Mouse (Mus musculus): Measurements from ENCODE around the gene Olfr657. TPM values are rescaled to one million over a fixed set of nuclear protein-coding genes. Genes with fewer than 3 reads are reported as not detected.

Gene Olfr657
- polyA plus RNA-seq (2015; fragmentation: Nextera tagmentation; extraction: Ambion mirVana): not detected in 2 replicates

DNA sequence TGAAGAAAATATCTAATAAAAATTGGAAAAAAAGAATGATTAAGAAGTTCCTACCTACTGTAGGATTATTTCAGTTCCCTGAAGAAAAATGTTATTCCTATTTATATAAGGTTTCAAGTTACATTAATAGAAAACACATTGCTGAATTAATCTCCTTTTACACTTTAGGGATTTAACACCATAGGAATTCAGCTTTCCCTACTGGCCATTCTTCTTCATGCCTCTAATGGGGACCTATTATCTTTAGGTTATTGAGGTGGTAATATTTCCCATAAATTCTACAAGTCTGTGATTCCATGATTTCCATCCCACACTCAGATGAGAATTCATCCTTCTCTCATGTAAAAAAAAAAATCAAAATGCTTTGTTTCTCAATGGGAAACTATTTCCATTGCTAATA lies at the start of gene Olfr657:
TSS of gene Olfr657 (plus strand) at position 301 of the 400 bp plus-strand sequence.
- Histone ChIP-seq H3K9me3 (ENCODE audit: low read length) (no peaks in the 10 kb centered on the region), H3K4me1 (ENCODE audit: insufficient read depth, low read length) (no peaks in the 10 kb centered on the region), H3K9ac (replicated peaks; ENCODE audit: low read length) (no peak within 1 kb of the TSS), H3K27me3 (ENCODE audit: insufficient read depth, low read length) (no peaks in the 10 kb centered on the region), H3K27ac (ENCODE audit: low read length) (no peak within 1 kb of the TSS), H3K4me2 (replicated peaks; ENCODE audit: low read depth, low read length) (no peak within 1 kb of the TSS), H3K36me3 (ENCODE audit: insufficient read depth, low read length) (no peaks in the 10 kb centered on the region), H3K4me3 (ENCODE audit: low read length) (no peak within 1 kb of the TSS)
- no peak for ATAC-seq (ENCODE audit: low FRiP score, low TSS enrichment)

DNA sequence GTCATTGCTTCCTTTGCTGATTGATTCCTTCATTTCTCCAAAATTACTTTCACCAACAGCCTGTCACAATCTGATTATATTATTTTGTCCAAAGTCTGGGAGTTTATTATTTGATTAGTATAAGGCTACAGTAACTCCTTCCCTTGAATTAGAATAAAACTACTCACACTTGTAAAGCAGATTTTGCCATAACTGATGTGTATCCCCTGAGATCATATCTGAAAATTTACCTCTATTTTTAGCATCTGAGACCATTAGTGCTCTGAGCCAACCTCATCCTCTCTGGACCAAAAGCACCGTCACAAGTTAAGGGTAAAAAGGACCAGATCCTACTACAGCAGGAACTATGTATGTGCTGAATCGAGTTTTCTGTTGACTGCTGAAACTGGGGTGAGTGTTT lies 47.6 kb upstream of the Olfr657 start, which contains the start of gene Olfr653:
TSS of gene Olfr653 (plus strand) at position 301 of the 400 bp plus-strand sequence.
- WGBS: 68% methylated on average over 2 of the region's 2 CpGs
- Histone ChIP-seq H3K4me3 (ENCODE audit: low read length) (no peak within 1 kb of the TSS), H3K4me2 (replicated peaks; ENCODE audit: low read depth, low read length) (no peak within 1 kb of the TSS), H3K9ac (replicated peaks; ENCODE audit: low read length) (no peak within 1 kb of the TSS), H3K27ac (ENCODE audit: low read length) (no peak within 1 kb of the TSS), H3K27me3 (ENCODE audit: insufficient read depth, low read length) (no peaks in the 10 kb centered on the region), H3K36me3 (ENCODE audit: insufficient read depth, low read length) (no peaks in the 10 kb centered on the region), H3K9me3 (ENCODE audit: low read length) (no peaks in the 10 kb centered on the region), H3K4me1 (ENCODE audit: insufficient read depth, low read length) (no peaks in the 10 kb centered on the region)
- no peak for ATAC-seq (ENCODE audit: low FRiP score, low TSS enrichment)

DNA sequence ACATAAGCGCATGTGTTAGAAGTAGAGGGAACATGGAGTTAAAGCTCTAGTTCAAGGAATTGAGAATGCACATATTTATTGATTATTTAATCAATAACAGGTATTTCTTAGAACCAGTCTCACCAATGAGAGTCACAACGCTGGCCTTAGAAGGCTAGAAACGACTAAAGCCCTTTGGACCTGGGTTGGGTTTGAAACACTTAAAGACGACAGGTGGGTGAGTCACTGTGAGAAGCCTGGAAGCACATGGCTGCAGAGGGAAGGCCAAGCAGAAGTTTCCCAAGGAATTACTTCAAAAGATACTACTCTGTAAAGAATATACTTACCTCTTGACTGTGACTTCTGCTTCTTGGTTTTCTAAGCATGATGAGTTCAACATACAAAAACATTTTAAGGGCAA lies 43.7 kb upstream of the Olfr657 start:
- Histone ChIP-seq H3K36me3 (ENCODE audit: insufficient read depth, low read length) (no peaks in the 10 kb centered on the region), H3K9ac (replicated peaks; ENCODE audit: low read length) (no peak overlapping the region)
- no peak for ATAC-seq (ENCODE audit: low FRiP score, low TSS enrichment)

DNA sequence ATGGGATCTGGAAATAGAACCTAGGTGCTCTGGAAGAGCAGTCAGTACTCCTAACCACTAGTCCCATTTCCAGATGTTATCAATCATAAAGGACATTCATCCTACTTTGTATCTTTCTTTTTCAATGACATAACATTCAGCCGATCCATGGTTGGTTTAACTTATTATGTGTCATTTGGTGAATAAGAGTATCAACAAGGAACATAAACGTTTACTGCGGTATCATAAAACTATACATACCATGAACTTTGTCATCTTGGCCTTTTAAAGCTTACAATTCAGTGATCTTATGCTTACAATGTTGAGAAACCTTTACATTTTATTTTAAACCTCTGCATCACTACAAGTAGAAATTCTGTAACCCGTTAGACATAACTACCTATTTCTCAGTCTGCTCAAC lies 43.2 kb upstream of the Olfr657 start:
- Histone ChIP-seq H3K4me2 (replicated peaks; ENCODE audit: low read depth, low read length) (no peak overlapping the region), H3K27me3 (ENCODE audit: insufficient read depth, low read length) (no peaks in the 10 kb centered on the region), H3K27ac (ENCODE audit: low read length) (no peak overlapping the region), H3K4me1 (ENCODE audit: insufficient read depth, low read length) (no peaks in the 10 kb centered on the region), H3K9me3 (ENCODE audit: low read length) (no peaks in the 10 kb centered on the region), H3K36me3 (ENCODE audit: insufficient read depth, low read length) (no peaks in the 10 kb centered on the region), H3K4me3 (ENCODE audit: low read length) (no peak overlapping the region), H3K9ac (replicated peaks; ENCODE audit: low read length) (no peak overlapping the region)
- 83% methylated on average over 4 of the region's 4 CpGs for WGBS
- ATAC-seq (ENCODE audit: low FRiP score, low TSS enrichment): no peak

More for the DNA sequence above, 43.7 kb upstream of the Olfr657 start:
- Histone ChIP-seq H3K27me3 (ENCODE audit: insufficient read depth, low read length) (no peaks in the 10 kb centered on the region), H3K4me1 (ENCODE audit: insufficient read depth, low read length) (no peaks in the 10 kb centered on the region), H3K4me3 (ENCODE audit: low read length) (no peak overlapping the region), H3K4me2 (replicated peaks; ENCODE audit: low read depth, low read length) (no peak overlapping the region), H3K27ac (ENCODE audit: low read length) (no peak overlapping the region), H3K9me3 (ENCODE audit: low read length) (no peaks in the 10 kb centered on the region)
- 89% methylated on average over 4 of the region's 4 CpGs for WGBS

DNA sequence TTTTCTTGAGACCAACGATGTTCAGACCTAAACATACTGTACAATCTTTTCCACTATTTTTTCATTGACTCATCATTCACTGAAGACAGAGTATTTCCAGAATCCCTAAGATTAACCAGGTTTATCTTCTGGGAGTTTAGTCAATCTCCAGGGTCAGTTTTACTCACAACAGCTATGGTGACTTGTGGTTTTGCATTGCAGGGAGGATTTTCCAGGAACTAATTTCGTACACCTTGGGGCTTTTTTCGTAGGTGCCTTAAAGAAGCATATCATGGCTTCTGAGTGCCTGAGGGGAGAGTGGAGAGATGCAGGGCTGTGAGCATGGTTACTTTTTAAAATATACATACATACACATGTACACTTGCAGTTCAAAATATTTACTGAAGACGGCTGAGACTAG lies 37.9 kb upstream of the Olfr657 start, which contains the start of gene Olfr654:
TSS of gene Olfr654 (plus strand) at position 301 of the 400 bp plus-strand sequence.
- no peaks in the 10 kb centered on the region for H3K9me3 ChIP-seq (ENCODE audit: low read length)
- 84% methylated on average over 4 of the region's 4 CpGs for WGBS
- no peak for ATAC-seq (ENCODE audit: low FRiP score, low TSS enrichment)

DNA sequence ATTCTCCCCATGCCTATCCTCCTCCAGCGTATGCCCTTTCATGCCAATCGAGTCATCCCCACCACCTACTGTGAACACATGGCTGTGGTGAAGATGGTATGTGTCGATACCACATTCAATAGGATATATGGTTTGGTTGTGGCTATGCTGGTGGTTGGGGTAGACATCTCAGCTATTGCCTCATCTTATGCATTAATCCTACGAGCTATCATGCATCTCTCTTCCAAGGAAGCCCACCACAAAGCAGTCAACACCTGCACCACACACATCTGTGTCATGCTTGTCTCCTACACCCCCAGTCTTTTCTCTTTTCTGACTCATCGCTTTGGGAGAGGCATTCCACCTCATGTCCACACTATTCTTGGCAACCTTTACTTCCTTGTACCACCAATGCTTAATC lies 36.3 kb upstream of the Olfr657 start:
- H3K36me3 ChIP-seq (ENCODE audit: insufficient read depth, low read length): no peaks in the 10 kb centered on the region
- no peak overlapping the region for H3K9ac ChIP-seq (replicated peaks; ENCODE audit: low read length)
- ATAC-seq (ENCODE audit: low FRiP score, low TSS enrichment): no peak
- no peaks in the 10 kb centered on the region for H3K9me3 ChIP-seq (ENCODE audit: low read length)
- no peak overlapping the region for H3K4me2 ChIP-seq (replicated peaks; ENCODE audit: low read depth, low read length)
- H3K27me3 ChIP-seq (ENCODE audit: insufficient read depth, low read length): no peaks in the 10 kb centered on the region
- WGBS: 86% methylated on average over 5 of the region's 5 CpGs
- H3K4me1 ChIP-seq (ENCODE audit: insufficient read depth, low read length): no peaks in the 10 kb centered on the region
- no peak overlapping the region for H3K27ac ChIP-seq (ENCODE audit: low read length)
- no peak overlapping the region for H3K4me3 ChIP-seq (ENCODE audit: low read length)

More for the DNA sequence above, 37.9 kb upstream of the Olfr657 start, which contains the start of gene Olfr654:
- H3K4me1 ChIP-seq (ENCODE audit: insufficient read depth, low read length): no peaks in the 10 kb centered on the region
- no peak within 1 kb of the TSS for H3K27ac ChIP-seq (ENCODE audit: low read length)
- H3K9ac ChIP-seq (replicated peaks; ENCODE audit: low read length): no peak within 1 kb of the TSS
- H3K27me3 ChIP-seq (ENCODE audit: insufficient read depth, low read length): no peaks in the 10 kb centered on the region
- no peaks in the 10 kb centered on the region for H3K36me3 ChIP-seq (ENCODE audit: insufficient read depth, low read length)
- H3K4me3 ChIP-seq (ENCODE audit: low read length): no peak within 1 kb of the TSS
- H3K4me2 ChIP-seq (replicated peaks; ENCODE audit: low read depth, low read length): no peak within 1 kb of the TSS

DNA sequence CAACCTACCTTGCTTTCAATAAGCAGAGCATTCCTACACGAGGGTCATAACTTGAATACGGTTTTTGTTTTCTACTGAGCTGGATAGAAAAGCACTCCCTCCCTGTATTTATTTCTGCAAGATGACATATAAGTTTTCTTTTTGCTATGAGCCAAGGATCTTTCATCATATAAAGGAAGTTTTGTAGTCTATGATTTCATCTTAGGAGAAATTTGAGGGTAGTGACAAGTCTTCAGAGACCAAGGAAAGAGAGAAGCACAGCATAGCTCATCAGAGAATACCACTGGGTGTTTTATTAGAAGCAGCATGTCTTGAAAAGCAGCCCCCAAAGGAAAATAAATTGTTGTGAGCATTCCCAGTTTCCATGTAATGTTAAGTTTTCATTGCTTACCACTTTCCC lies 22.9 kb upstream of the Olfr657 start, which contains the start of gene Olfr655:
TSS of gene Olfr655 (minus strand) at position 101 of the 400 bp plus-strand sequence.
- Histone ChIP-seq H3K4me3 (ENCODE audit: low read length) (no peak within 1 kb of the TSS), H3K4me2 (replicated peaks; ENCODE audit: low read depth, low read length) (no peak within 1 kb of the TSS), H3K4me1 (ENCODE audit: insufficient read depth, low read length) (no peaks in the 10 kb centered on the region), H3K36me3 (ENCODE audit: insufficient read depth, low read length) (no peaks in the 10 kb centered on the region), H3K9ac (replicated peaks; ENCODE audit: low read length) (no peak within 1 kb of the TSS), H3K27me3 (ENCODE audit: insufficient read depth, low read length) (no peaks in the 10 kb centered on the region), H3K9me3 (ENCODE audit: low read length) (peaks cover 2% of the 10 kb centered on the region; the same call in 1 of the 2 replicates), H3K27ac (ENCODE audit: low read length) (no peak within 1 kb of the TSS)
- WGBS: 86% methylated on average over 2 of the region's 2 CpGs
- no peak for ATAC-seq (ENCODE audit: low FRiP score, low TSS enrichment)

DNA sequence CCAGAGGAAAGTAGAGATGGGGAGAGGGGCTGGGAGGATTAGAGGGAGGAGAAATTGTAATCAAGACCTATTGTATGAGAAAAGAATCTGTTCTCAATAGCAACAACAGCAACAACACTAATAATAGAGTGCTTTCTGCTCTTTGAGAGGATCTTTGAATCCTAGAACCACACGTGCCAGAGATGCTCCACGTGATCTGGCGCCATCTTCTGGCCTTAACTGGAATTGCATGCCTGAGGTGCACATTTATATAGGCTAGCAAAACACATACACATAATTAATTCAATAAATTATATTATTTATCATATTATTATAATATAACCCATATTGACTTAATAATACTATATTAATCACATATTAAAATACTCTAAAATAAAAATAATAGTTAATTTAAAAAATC lies 21.4 kb upstream of the Olfr657 start:
- no peak for ATAC-seq (ENCODE audit: low FRiP score, low TSS enrichment)
- no peak overlapping the region for H3K9ac ChIP-seq (replicated peaks; ENCODE audit: low read length)
- no peaks in the 10 kb centered on the region for H3K36me3 ChIP-seq (ENCODE audit: insufficient read depth, low read length)
- H3K27me3 ChIP-seq (ENCODE audit: insufficient read depth, low read length): no peaks in the 10 kb centered on the region
- WGBS: 5% methylated on average over 3 of the region's 3 CpGs
- H3K4me3 ChIP-seq (ENCODE audit: low read length): no peak overlapping the region
- no peak overlapping the region for H3K27ac ChIP-seq (ENCODE audit: low read length)
- no peak overlapping the region for H3K4me2 ChIP-seq (replicated peaks; ENCODE audit: low read depth, low read length)
- H3K9me3 ChIP-seq (ENCODE audit: low read length): peaks cover 2% of the 10 kb centered on the region; the same call in 1 of the 2 replicates
- no peaks in the 10 kb centered on the region for H3K4me1 ChIP-seq (ENCODE audit: insufficient read depth, low read length)

DNA sequence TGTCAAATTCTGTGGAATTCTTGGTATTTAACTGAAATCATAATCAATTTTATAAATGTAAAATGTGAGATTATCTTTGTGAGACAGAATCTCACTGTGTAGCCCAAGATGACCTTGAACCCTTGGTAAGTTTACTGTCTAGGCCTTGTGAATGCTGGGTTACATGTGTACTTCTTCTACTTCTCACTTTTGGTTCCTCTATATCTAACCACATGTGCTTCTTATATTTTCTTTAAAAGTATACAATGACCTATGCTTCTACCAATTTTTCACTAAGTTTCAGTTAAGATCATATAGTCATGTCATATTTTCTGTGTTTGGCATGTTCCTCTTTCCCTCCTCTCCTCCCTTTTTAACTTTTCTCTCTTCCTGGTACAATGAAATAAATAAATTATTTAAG lies 19.9 kb upstream of the Olfr657 start:
- no peak overlapping the region for H3K4me3 ChIP-seq (ENCODE audit: low read length)
- H3K4me2 ChIP-seq (replicated peaks; ENCODE audit: low read depth, low read length): no peak overlapping the region
- H3K4me1 ChIP-seq (ENCODE audit: insufficient read depth, low read length): no peaks in the 10 kb centered on the region
- H3K36me3 ChIP-seq (ENCODE audit: insufficient read depth, low read length): no peaks in the 10 kb centered on the region
- H3K9me3 ChIP-seq (ENCODE audit: low read length): peaks cover 2% of the 10 kb centered on the region; the same call in 1 of the 2 replicates
- H3K9ac ChIP-seq (replicated peaks; ENCODE audit: low read length): no peak overlapping the region
- no peaks in the 10 kb centered on the region for H3K27me3 ChIP-seq (ENCODE audit: insufficient read depth, low read length)
- no peak for ATAC-seq (ENCODE audit: low FRiP score, low TSS enrichment)
- no peak overlapping the region for H3K27ac ChIP-seq (ENCODE audit: low read length)

DNA sequence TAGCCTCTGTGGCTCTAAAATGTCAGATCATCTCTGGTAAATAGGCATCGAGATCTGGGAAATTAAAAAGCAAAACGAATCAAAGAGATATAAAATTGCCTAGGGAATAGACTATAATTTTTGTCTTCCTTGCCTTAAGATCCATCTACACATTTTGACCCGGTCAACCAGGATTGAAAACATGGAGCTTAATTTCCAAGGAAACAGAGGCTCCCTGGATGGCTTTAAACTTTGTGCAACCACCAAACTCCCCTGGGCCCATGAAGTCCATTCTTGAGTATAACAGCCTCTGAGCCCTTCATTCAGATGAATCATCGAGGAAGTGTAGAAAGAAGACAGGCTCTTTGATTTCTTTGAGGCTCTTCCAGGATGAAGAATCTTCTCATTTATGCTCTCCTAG lies 10.9 kb upstream of the Olfr657 start, which contains the start of gene Olfr656:
TSS of gene Olfr656 (plus strand) at position 301 of the 400 bp plus-strand sequence.
- Histone ChIP-seq H3K4me1 (ENCODE audit: insufficient read depth, low read length) (no peaks in the 10 kb centered on the region), H3K9me3 (ENCODE audit: low read length) (no peaks in the 10 kb centered on the region), H3K4me3 (ENCODE audit: low read length) (no peak within 1 kb of the TSS), H3K4me2 (replicated peaks; ENCODE audit: low read depth, low read length) (no peak within 1 kb of the TSS), H3K27me3 (ENCODE audit: insufficient read depth, low read length) (no peaks in the 10 kb centered on the region), H3K9ac (replicated peaks; ENCODE audit: low read length) (no peak within 1 kb of the TSS), H3K36me3 (ENCODE audit: insufficient read depth, low read length) (no peaks in the 10 kb centered on the region), H3K27ac (ENCODE audit: low read length) (no peak within 1 kb of the TSS)
- 83% methylated on average over 4 of the region's 4 CpGs for WGBS
- ATAC-seq (ENCODE audit: low FRiP score, low TSS enrichment): no peak

Data from kidney, embryonic 16.5 days (tissue).